Mouse (Mus musculus): ENCODE results near the gene Vegfc.

DNA sequence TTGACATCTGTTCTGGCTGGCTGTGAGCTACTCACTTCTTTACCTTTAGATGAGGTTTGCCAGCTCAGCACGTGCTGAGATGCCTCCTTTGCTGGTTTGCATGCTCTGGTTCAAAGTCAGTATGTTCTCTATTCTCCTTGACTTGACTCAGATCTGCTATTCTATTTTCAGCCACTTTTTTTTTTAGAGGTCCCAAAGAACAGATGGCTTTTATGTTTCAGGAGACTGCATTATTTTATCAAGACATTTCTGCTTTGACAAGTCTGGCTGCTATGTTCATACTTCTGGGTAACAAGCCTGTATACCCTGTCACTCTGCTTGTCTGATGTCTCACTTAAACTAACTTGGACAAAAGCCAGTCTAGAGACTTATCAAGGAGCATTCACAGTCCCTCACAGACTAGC lies 151.4 kb downstream of the Vegfc start:
- TF ChIP-seq ZMIZ1 (IDR thresholded peaks at IDR 0.05; ENCODE audit: low read depth, low read length): no peak
- TF ChIP-seq POLR2A (IDR thresholded peaks at IDR 0.05; ENCODE audit: control insufficient read depth in 1 of 2, insufficient read depth in 1 of 2, low read depth in 1 of 2, low read length in 2 of 2, poor library complexity in 1 of 2): no peak
- no peak for TF ChIP-seq ETS1 (IDR thresholded peaks at IDR 0.05; ENCODE audit: low read depth, low read length)
- no peak for TF ChIP-seq UBTF (IDR thresholded peaks at IDR 0.05; ENCODE audit: borderline replicate concordance, insufficient read depth, low read depth, low read length)
- TF ChIP-seq BHLHE40 (IDR thresholded peaks at IDR 0.05; ENCODE audit: borderline replicate concordance, low read depth, low read length): no peak
- no peak for TF ChIP-seq CTCF (IDR thresholded peaks at IDR 0.05 in 2 of 3, conservative IDR thresholded peaks at IDR 0.05 in 1 of 3; ENCODE audit: control insufficient read depth in 1 of 3, insufficient read depth in 1 of 3, low read depth in 2 of 3, low read length in 3 of 3, poor library complexity in 1 of 3, severe bottlenecking in 1 of 3)
